Mouse (Mus musculus) ES-Bruce4 (cell line): ENCODE measurements around the gene Neb.

ENCODE experiments used
- CTCF ChIP-seq: IDR thresholded peaks from one replicate; pipeline ENCODE4 v1.8.1; 2011; ENCODE audit warnings: low read depth, low read length
- EP300 ChIP-seq: IDR thresholded peaks from 2 replicates; pipeline ENCODE4 v1.6.1; 2011; ENCODE audit warnings: low read depth, low read length; ENCODE audit not compliant: insufficient read depth
- POLR2A ChIP-seq: IDR thresholded peaks from one replicate; pipeline ENCODE4 v1.8.1; 2011; ENCODE audit warnings: low read length; ENCODE audit not compliant: insufficient read depth

DNA sequence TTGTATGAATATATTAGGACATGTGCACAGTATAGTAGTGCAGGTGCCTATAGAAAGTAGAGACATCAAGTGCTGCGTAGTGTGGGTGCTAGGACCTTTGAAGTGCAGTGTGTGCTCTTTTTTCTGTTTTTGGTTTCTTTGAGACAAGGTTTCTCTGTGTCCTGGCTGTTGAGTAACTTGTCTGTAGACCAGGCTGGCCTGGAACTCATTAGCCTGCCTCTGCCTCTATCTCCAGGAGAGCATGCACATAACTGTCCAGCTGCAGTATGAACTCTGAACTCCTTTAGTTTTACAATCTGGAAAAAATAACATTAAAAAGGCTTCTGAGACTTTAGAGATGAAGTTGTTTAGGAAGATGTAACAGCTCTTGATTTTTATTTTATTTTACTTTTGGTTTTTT is 264.2 kb downstream of the Neb start:
- no peak for TF ChIP-seq CTCF
- TF ChIP-seq EP300: no peak
- TF ChIP-seq POLR2A: no peak
